ENCODE assay signal across 21 mouse cellular contexts in genomic region chr8:49712371-49712770, GRCm38 (mm10).
DNase-seq lines count a peak whose midpoint lies in the region; ATAC-seq lines count a peak whose summit lies in the region.
"Had no signal": no experiment of that assay in that cellular context is flagged by ENCODE, and none has a peak within 500 bp of the region (broad histone marks: within the 10 kb centered on the region; RNA-seq: fewer than 3 reads in every experiment).

No protein-coding gene starts in this region.

- H3K27ac ChIP-seq in kidney, embryonic 14.5 days (ENCODE audit: low read depth, low read length): no peak overlapping the region
- H3K27ac ChIP-seq: embryonic facial prominence, embryonic 10.5 days; heart, embryonic 13.5 days; hindbrain, embryonic 15.5 days; kidney, postnatal 0 days; limb, embryonic 13.5 days; liver, embryonic 13.5 days; lung, embryonic 15.5 days; neural tube, embryonic 13.5 days; stomach, postnatal 0 days had no signal

- H3K4me2 ChIP-seq in kidney, embryonic 14.5 days (replicated peaks; ENCODE audit: low read depth, low read length): no peak overlapping the region
- H3K4me2 ChIP-seq: heart, embryonic 13.5 days; hindbrain, embryonic 15.5 days; limb, embryonic 13.5 days; liver, embryonic 13.5 days; lung, embryonic 15.5 days; midbrain, embryonic 11.5 days; neural tube, embryonic 13.5 days had no signal

- H3K36me3 ChIP-seq in kidney, embryonic 14.5 days (ENCODE audit: control insufficient read depth, insufficient read depth, low read length): no peaks in the 10 kb centered on the region
- H3K36me3 ChIP-seq: embryonic facial prominence, embryonic 10.5 days; heart, embryonic 13.5 days; hindbrain, embryonic 15.5 days; limb, embryonic 13.5 days; liver, embryonic 13.5 days; lung, embryonic 15.5 days; neural tube, embryonic 13.5 days had no signal

- intact Hi-C loops in gastrocnemius, postnatal 14 days (cut with DNase I; ENCODE audit: low total_unique reads): no loop called here

- no peaks in the 10 kb centered on the region for H3K9me3 ChIP-seq in kidney, embryonic 14.5 days (ENCODE audit: control insufficient read depth, low read length)
- H3K9me3 ChIP-seq: embryonic facial prominence, embryonic 10.5 days; heart, embryonic 13.5 days; hindbrain, embryonic 15.5 days; limb, embryonic 13.5 days; liver, embryonic 13.5 days; lung, embryonic 15.5 days; neural tube, embryonic 13.5 days had no signal

- no peak for ATAC-seq in kidney, embryonic 14.5 days (ENCODE audit: low FRiP score, low TSS enrichment)
- ATAC-seq: intestine, embryonic 16.5 days had no signal

- H3K4me1 ChIP-seq in kidney, embryonic 14.5 days (ENCODE audit: control insufficient read depth, insufficient read depth, low read length): no peaks in the 10 kb centered on the region
- H3K4me1 ChIP-seq: embryonic facial prominence, embryonic 10.5 days; heart, embryonic 13.5 days; hindbrain, embryonic 15.5 days; liver, embryonic 13.5 days; lung, embryonic 15.5 days; neural tube, embryonic 13.5 days had no signal

- peak; percentile 4 for DNase-seq in kidney, postnatal 10 days
- peak; percentile 21 to 29 for DNase-seq in right cerebral cortex, postnatal 10 days (ENCODE audit: low spot score in 2 of 2)
- DNase-seq in right cerebral cortex, adult 2 months (ENCODE audit: low spot score in 2 of 2): no peak
- DNase-seq in cerebellum, adult 9-10 months: peak; percentile 25
- DNase-seq in right cerebral cortex, postnatal 4 days: peak; percentile 8
- DNase-seq in gastrocnemius, postnatal 14 days: no peak
- DNase-seq: gastrocnemius, postnatal 10 days; heart, adult 18-20 months; liver, embryonic 13.5 days; lung, postnatal 4 days had no signal

- no peak overlapping the region for H3K4me3 ChIP-seq in kidney, embryonic 14.5 days (ENCODE audit: low read length)
- H3K4me3 ChIP-seq: embryonic facial prominence, embryonic 10.5 days; heart, embryonic 13.5 days; hindbrain, embryonic 15.5 days; limb, embryonic 13.5 days; liver, embryonic 13.5 days; lung, embryonic 15.5 days; neural tube, embryonic 13.5 days had no signal

- no peak overlapping the region for H3K9ac ChIP-seq in kidney, embryonic 14.5 days (ENCODE audit: low read depth, low read length)
- H3K9ac ChIP-seq: heart, embryonic 13.5 days; hindbrain, embryonic 15.5 days; limb, embryonic 13.5 days; liver, embryonic 13.5 days; lung, embryonic 15.5 days; neural tube, embryonic 13.5 days had no signal

- WGBS in kidney, embryonic 14.5 days: 89% methylated on average over 2 of the region's 2 CpGs

- H3K27me3 ChIP-seq in kidney, embryonic 14.5 days (ENCODE audit: control insufficient read depth, insufficient read depth, low read length): no peaks in the 10 kb centered on the region
- H3K27me3 ChIP-seq: heart, embryonic 13.5 days; hindbrain, embryonic 15.5 days; limb, embryonic 13.5 days; liver, embryonic 13.5 days; lung, embryonic 15.5 days; neural tube, embryonic 13.5 days had no signal

Comparison
In these comparisons a context has a peak if more than half of its experiments do, and no peak if none do; other contexts are left out.
1. DNase-seq: peak in kidney, postnatal 10 days (single experiment), right cerebral cortex, postnatal 10 days (2 of 2), cerebellum, adult 9-10 months (single experiment) and right cerebral cortex, postnatal 4 days (single experiment); none in right cerebral cortex, adult 2 months (0 of 2) and gastrocnemius, postnatal 14 days (single experiment).